Mouse (Mus musculus): Measurements from ENCODE around the gene Gtf3a.

Gene Gtf3a

GRCm38 (mm10) chr5:146948508-146949088 lies at the start of gene Gtf3a:
Gene Gtf3a, plus strand, starts transcription at chr5:146948657.
- in situ Hi-C loops (cut with MboI, MseI) = loop anchor here (10.0 kb wide), 1 partner anchor 276 kb away; no protein-coding TSS in a partner anchor

GRCm38 (mm10) chr5:146900331-146900730 lies 48.1 kb upstream of the Gtf3a start:
- in situ Hi-C loops (cut with MboI, MseI) = no loop called here

GRCm38 (mm10) chr5:146901501-146901900 lies 47.0 kb upstream of the Gtf3a start:
- in situ Hi-C loops (cut with MboI, MseI) = no loop called here

GRCm38 (mm10) chr5:146904404-146904803 lies 44.1 kb upstream of the Gtf3a start:
- in situ Hi-C loops (cut with MboI, MseI) = no loop called here

GRCm38 (mm10) chr5:146905486-146906172 lies 42.8 kb upstream of the Gtf3a start:
- in situ Hi-C loops (cut with MboI, MseI) = no loop called here

GRCm38 (mm10) chr5:146907533-146907932 lies 40.9 kb upstream of the Gtf3a start:
- in situ Hi-C loops (cut with MboI, MseI) = no loop called here

GRCm38 (mm10) chr5:146908629-146909028 lies 39.8 kb upstream of the Gtf3a start:
- in situ Hi-C loops (cut with MboI, MseI) = no loop called here

GRCm38 (mm10) chr5:146912206-146912605 lies 36.3 kb upstream of the Gtf3a start:
- in situ Hi-C loops (cut with MboI, MseI) = loop anchor here (10.0 kb wide), 1 partner anchor 413 kb away; the partner anchor contains the start of gene Urad

GRCm38 (mm10) chr5:146913355-146913754 lies 35.1 kb upstream of the Gtf3a start:
- in situ Hi-C loops (cut with MboI, MseI) = loop anchor here (10.0 kb wide), 1 partner anchor 411 kb away; the partner anchor contains the start of gene Urad

GRCm38 (mm10) chr5:146914088-146914766 lies 34.2 kb upstream of the Gtf3a start:
- in situ Hi-C loops (cut with MboI, MseI) = loop anchor here (10.0 kb wide), 1 partner anchor 411 kb away; the partner anchor contains the start of gene Urad

GRCm38 (mm10) chr5:146916273-146916672 lies 32.2 kb upstream of the Gtf3a start:
- in situ Hi-C loops (cut with MboI, MseI) = loop anchor here (5.0 to 10.0 kb wide), 2 partner anchors 311 to 409 kb away; partner anchors contain the start of gene Urad

- in situ Hi-C loops (cut with MboI, MseI) = loop anchor here (5.0 to 10.0 kb wide), 2 partner anchors 310 to 408 kb away; partner anchors contain the start of gene Urad
Observed at GRCm38 (mm10) chr5:146916806-146917205, 31.7 kb upstream of the Gtf3a start.

GRCm38 (mm10) chr5:146917357-146917756 lies 31.1 kb upstream of the Gtf3a start:
- in situ Hi-C loops (cut with MboI, MseI) = loop anchor here (5.0 to 10.0 kb wide), 2 partner anchors 310 to 407 kb away; partner anchors contain the start of gene Urad

- in situ Hi-C loops (cut with MboI, MseI) = loop anchor here (5.0 to 10.0 kb wide), 2 partner anchors 307 to 405 kb away; partner anchors contain the start of gene Urad
Observed at GRCm38 (mm10) chr5:146919874-146920273, 28.6 kb upstream of the Gtf3a start.

- in situ Hi-C loops (cut with MboI, MseI) = no loop called here
Observed at GRCm38 (mm10) chr5:146920314-146921161, 27.9 kb upstream of the Gtf3a start.

- in situ Hi-C loops (cut with MboI, MseI) = no loop called here
Observed at GRCm38 (mm10) chr5:146921224-146921623, 27.2 kb upstream of the Gtf3a start.

- in situ Hi-C loops (cut with MboI, MseI) = no loop called here
Observed at GRCm38 (mm10) chr5:146923547-146923946, 24.9 kb upstream of the Gtf3a start.

GRCm38 (mm10) chr5:146926673-146927072 lies 21.8 kb upstream of the Gtf3a start:
- in situ Hi-C loops (cut with MboI, MseI) = no loop called here

- in situ Hi-C loops (cut with MboI, MseI) = no loop called here
Observed at GRCm38 (mm10) chr5:146931422-146931821, 17.0 kb upstream of the Gtf3a start.

GRCm38 (mm10) chr5:146931904-146932553 lies 16.4 kb upstream of the Gtf3a start:
- in situ Hi-C loops (cut with MboI, MseI) = no loop called here

- in situ Hi-C loops (cut with MboI, MseI) = no loop called here
Observed at GRCm38 (mm10) chr5:146933466-146933865, 15.0 kb upstream of the Gtf3a start.
